Mouse (Mus musculus) layer of hippocampus, adult 11-12 months (tissue): ENCODE data around the gene Gm11568.
"Not testable (repeated sequence)": the region's sequence is repeated elsewhere in the genome, so short reads cannot be mapped to it uniquely, and the experiment has no call there.

ENCODE experiments used
- DNase-seq: peaks from one replicate; pipeline ENCODE4 v3.0.0; 2022; ENCODE audit warnings: low spot score

The Gm11568 gene

DNA sequence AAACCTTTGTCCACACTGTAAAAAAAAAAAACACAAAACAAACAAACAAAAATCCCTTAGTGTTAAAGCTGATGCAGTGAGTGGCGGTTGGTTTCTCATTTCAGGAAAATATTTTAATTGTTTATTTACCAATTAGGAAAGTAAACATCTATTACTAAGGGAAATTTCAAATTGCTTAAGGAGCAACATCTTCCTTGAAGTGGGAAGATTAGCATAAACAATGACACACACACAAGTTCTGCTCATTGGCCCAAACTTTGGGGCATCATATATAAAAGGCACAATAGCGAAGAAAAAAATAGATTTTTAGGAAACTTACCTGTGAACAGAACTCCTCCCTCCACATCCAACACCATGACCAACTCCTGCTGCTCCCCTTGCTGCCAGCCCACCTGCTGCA is at the start of gene Gm11568:
Gm11568 (plus strand) TSS at position 301 of the 400 bp plus-strand sequence.
- DNase-seq, result no peak

GRCm38 (mm10) chr11:99809792-99810191 is 47.9 kb upstream of the Gm11568 start, which contains the start of gene Krtap4-13:
Gene Krtap4-13 (minus strand): TSS chr11:99809892.
- DNase-seq, result not testable (repeated sequence)

DNA sequence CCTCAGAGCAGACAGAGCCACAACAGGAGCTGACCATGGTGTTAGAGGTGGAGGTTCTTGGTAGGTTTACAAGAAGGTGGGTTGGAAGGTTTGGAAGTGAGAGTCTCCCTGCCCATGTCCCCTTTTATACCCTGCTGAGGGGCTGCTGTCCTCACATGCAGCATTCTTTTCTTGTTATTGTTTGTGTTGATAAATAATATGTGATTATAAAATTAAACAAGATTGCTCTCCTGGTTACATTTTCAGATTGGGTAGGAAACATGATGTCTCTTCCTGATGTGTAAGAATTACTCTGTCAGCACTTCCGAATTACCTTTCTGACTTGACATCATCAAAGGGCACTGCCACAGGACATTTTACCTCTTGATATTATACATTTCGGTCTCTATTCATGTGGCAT is 42.2 kb upstream of the Gm11568 start, which contains the start of gene Gm11564:
Gm11564 (minus strand) TSS at position 101 of the 400 bp plus-strand sequence.
- not testable (repeated sequence) for DNase-seq

DNA sequence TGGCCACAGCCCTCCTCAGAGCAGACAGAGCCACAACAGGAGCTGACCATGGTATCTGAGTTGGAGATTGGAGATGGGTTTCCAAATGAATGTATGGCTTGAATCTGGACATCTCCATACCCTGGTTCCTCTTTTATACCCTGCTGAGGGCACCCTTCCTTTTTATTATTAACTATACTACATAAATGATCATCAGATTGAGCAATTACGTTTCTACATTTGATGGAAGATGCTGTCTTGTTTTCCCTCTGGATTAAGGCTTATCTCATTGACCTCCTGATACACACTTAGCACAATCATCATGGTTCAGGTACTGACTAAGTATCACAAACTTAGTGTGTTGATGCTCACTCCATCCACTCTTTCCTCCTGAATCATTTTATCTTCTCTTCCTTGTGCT is 19.8 kb upstream of the Gm11568 start, which contains the start of gene 2300003K06Rik:
2300003K06Rik (minus strand) TSS at position 101 of the 400 bp plus-strand sequence.
- DNase-seq, result no peak

- no peak for DNase-seq
Observed at GRCm38 (mm10) chr11:99842185-99842584, 15.5 kb upstream of the Gm11568 start.

GRCm38 (mm10) chr11:99846746-99847145 is 11.0 kb upstream of the Gm11568 start:
- DNase-seq, result no peak

GRCm38 (mm10) chr11:99851508-99851907 is 6.2 kb upstream of the Gm11568 start, which contains the start of gene Krtap4-16:
Gene Krtap4-16 (minus strand): TSS chr11:99851608.
- DNase-seq, result no peak

GRCm38 (mm10) chr11:99854121-99854520 is 3.6 kb upstream of the Gm11568 start:
- no peak for DNase-seq

GRCm38 (mm10) chr11:99858761-99859160 is 1.0 kb downstream of the Gm11568 start:
- no peak for DNase-seq

DNA sequence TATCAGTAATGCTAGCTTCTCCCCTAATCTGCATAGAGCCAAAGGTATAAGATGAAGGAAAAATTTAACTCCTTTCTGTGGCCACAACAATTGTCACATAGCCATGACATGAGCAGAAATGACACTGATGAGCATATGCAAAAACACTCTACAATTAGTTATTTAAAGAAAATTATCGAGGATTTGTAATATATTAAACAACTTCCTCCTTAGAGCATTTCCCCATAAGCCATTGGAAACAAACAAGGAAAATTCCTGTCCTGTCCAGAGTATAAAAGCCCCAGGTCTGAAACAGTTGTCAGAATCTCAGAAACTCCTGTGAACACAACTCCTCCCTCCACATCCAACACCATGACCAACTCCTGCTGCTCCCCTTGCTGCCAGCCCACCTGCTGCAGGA is 6.5 kb downstream of the Gm11568 start, which contains the start of gene Gm11559:
Gm11559 (plus strand) TSS at position 301 of the 400 bp plus-strand sequence.
- DNase-seq, result not testable (repeated sequence)

DNA sequence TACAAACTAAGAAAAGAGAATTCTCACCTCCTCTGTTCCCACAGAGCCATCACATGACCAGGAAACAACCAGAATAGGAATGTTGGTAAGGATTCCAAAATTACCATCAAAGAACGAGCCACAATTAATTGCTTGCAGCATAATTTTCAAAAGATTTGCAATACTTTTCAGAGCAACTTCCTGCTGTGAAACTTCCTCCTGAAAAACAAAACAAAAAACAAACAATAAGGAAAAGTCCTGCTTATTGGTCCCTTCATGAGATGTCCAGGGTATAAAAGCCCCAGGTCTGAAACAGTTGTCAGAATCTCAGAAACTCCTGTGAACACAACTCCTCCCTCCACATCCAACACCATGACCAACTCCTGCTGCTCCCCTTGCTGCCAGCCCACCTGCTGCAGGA is 15.4 kb downstream of the Gm11568 start, which contains the start of gene Krtap9-1:
Krtap9-1 (plus strand) TSS at position 301 of the 400 bp plus-strand sequence.
- not testable (repeated sequence) for DNase-seq

- DNase-seq, result not testable (repeated sequence)
Observed at GRCm38 (mm10) chr11:99878887-99879286, 21.2 kb downstream of the Gm11568 start, which contains the start of gene Gm11567. Gene Gm11567 (plus strand): TSS chr11:99879187.

DNA sequence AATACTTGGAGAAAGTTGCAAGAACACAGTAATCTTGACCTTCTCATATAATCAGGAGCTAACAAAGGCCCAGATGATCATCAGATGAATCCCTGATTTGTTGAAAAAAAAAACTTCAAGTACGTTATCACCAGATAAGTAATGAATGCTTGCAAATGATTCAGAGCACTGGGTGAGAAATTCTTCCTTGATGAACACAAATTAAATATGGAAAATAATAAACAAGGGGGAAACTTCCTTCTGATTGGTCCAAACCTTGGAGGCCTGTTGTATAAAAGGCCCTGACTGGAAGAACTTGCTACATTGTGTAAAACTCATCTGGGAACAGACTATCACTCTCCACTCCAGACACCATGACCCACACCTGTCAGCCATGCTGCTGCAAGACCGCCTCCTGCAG is 49.9 kb downstream of the Gm11568 start, which contains the start of gene Krtap31-1:
Krtap31-1 (plus strand) TSS at position 301 of the 400 bp plus-strand sequence.
- DNase-seq, result no peak
